Mouse (Mus musculus): Measurements from ENCODE around the gene Susd2.

Gene Susd2

DNA sequence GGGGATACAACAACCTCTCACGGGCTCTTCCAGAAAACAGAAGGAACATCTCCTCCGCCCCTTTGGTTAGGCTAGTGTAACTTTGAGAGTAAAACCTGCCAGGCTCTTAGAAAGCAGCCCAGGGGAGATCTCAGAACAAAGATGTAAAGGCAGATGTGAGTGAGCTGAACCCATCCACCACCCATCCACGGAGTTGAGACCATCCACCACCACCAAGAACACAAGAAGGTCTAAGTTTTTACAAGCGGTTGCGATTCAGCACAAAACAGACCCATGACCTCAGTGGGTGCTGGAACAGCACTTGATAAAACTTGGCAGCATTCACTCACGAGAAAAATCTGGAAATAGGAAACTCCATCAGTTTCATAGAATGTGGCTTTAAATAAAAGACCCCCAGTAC lies 17.9 kb downstream of the Susd2 start:
- no peak for DNase-seq (ENCODE audit: extremely low spot score)

DNA sequence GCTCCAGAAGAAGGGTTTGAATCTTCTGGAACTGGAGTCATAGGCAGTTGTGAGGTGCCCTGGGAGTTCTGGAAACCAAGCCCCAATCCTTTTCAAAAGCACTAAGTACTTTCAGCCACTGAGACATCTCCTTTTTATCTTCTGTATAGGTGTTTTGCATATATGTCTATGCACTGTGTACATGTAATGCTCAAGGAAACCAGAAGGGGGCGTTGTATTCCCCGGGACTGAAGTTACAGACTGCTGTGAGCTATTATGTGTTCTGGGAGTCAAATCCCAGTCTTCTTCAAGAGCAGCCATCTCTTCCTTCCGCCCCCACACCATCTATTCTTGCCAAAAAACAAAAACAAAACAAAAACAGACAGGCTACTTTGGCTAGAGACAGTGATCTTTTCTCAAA lies 23.0 kb downstream of the Susd2 start:
- no peak for DNase-seq (ENCODE audit: extremely low spot score)

DNA sequence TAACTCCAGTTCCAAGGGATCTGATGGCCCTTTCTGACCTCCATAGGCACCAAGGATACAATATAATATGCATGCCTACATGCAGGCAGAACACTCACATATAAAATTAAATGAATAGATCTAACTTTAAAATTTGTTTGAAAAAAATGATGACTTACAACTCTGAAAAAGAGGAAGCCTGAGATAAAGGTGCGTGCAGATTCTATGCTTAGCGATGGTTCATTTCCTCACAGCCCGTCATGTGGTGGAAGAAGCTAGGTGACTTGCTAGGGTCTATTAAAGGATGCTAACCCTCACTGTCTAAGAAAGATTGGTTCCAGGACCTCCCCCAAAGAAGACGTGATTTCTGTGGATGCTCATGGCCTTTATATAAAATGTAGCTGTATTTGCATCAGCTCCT lies 27.8 kb downstream of the Susd2 start:
- DNase-seq (ENCODE audit: extremely low spot score): no peak

DNA sequence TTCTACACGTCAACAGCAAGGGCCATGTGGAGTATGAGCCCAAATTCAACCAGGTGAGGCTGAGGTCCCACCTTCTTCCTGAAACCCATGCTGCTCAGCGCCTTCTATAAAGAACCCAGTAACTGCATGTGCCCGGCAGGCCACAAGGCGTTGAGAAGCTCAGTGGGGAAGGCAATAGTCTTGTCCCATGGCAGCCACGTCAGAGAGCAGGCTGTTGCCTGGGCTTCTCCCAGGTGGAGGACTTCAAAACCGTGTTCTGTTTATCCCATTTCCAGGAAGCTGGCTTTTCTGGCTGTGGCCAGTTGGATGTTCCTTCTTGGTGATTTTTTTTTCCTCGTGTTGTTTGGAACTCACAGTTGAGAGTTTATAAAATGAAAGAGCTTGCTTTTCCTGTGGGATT lies 33.3 kb downstream of the Susd2 start:
- DNase-seq (ENCODE audit: extremely low spot score): no peak

DNA sequence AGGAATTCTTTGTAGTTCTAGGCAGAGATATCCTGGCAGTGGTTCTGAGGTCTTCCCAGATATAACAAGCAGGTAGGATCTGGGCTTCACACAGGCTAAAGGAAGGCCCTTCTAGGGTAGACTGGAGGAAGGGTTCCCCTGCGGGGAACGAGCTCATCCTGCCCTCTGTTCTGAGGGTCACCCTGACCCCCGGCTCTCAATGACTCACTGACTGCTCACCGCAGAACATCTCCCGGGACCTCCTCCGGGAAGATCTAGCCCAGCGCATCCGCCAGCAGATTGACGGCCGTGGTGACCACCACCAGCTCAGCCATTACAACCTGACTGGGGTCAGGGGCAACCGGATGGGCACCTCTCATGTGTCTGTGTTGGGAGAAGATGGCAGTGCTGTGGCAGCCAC lies 34.8 kb downstream of the Susd2 start:
- no peak for DNase-seq (ENCODE audit: extremely low spot score)

DNA sequence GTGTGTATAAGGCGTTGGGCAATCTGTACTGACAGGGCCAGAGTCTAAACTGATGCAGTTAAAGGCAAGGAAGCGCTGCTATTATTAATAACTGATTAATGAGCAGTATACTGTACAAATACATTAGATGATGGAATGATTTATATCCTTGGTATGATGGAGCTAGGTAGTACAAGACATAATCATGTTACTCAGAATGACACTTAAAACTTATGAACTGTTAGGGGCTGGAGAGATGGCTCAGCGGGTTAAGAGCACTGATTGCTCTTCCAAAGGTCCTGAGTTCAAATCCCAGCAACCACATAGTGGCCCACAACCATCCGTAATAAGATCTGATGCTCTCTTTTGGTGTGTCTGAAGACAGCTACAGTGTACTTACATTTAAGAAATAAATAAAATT lies 36.6 kb downstream of the Susd2 start:
- DNase-seq (ENCODE audit: extremely low spot score): no peak

DNA sequence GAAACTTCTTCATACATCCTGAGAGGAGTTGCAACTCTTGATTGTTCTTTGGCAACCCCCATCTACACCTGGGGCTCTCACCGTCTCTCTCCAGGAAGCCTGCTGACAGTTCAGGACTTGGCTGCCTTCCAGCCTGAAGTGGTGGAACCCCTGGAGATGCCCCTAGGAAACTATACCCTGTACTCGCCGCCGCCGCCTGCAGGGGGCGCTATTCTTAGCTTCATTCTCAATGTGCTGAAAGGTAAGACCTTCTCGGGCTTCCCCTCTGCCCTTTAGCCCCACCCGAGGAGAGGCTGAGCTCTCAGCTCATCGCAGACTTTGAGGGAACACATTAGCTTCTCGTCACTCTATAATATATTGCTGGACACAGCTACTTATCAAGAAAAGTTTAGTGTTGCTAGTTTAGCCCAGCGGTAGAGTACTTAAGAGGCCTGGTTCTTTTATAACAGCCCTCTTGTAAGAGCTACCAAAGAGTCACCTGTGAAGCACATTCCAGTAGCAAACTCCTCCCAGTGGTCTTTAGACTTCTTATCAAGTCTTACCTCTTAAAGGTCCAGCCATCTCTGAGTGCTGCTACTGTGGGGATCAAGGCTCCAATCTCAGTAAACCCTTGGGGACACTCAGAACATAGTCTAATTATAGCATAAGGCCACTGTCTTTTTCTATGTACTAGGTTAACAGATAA lies 38.5 kb downstream of the Susd2 start:
- DNase-seq (ENCODE audit: extremely low spot score): no peak

DNA sequence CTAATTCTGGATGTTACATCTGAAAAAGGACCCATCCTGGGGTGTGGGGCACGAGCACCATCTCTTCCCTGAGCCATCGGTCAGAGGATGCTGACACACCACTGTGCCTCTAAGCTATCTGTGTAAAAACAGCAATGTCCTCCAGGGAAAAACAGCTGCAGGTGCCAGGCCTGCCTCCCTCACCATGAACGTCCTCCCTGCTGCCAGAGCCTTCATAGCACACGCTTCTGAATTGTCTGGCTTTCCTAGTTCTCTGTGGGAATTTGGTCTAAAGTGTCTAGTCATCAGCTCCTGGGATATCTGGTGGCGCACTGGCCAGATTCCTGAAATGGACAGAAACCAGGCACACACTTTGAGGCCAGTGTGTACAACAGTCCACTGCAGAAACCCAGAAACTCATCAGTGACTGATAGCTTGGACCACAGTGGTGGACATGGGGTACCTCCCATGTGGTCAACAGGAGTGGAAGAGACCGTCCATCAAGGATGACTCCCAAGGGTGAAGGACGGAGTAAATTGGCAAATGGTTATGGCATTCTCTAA lies 43.5 kb downstream of the Susd2 start:
- no peak for DNase-seq (ENCODE audit: extremely low spot score)

DNA sequence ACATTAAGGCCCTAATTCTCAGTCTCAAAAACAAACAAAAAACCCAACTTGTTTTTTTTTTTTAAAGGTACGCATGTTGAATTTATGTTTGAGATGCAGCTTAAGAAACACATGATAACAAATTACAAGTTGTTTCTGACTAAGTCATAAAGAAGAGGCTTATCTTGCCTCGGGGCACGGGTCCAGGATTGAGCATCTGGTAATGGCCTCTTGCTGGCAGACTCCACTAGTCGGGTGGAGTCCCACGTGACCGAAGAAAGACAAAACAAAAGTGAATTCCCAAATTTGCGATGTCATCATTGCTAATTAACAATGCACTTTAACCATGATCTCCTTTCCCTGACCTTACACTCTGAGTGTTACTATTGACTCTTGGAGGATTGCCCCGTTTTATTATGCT lies 47.8 kb downstream of the Susd2 start:
- no peak for DNase-seq (ENCODE audit: extremely low spot score)

DNA sequence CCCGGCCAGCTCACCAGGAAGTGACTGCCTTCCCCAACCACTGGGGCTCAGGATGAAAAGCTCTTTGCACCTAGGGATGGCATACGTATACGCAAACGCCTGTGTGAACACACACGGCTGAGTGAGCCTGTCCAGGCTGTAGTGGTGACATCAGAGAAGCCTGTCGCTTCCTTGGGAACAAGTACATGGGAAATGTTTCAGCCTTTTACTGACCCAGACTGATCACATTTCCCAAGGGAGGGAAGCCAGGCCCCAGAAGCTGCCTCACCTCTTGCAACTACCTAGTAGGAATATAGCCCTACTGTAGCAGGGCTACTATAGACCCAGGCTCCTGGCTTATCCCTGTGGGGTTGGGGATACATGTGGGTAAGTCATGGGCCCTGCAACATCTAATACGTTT lies 51.2 kb downstream of the Susd2 start:
- no peak for DNase-seq (ENCODE audit: extremely low spot score)

DNA sequence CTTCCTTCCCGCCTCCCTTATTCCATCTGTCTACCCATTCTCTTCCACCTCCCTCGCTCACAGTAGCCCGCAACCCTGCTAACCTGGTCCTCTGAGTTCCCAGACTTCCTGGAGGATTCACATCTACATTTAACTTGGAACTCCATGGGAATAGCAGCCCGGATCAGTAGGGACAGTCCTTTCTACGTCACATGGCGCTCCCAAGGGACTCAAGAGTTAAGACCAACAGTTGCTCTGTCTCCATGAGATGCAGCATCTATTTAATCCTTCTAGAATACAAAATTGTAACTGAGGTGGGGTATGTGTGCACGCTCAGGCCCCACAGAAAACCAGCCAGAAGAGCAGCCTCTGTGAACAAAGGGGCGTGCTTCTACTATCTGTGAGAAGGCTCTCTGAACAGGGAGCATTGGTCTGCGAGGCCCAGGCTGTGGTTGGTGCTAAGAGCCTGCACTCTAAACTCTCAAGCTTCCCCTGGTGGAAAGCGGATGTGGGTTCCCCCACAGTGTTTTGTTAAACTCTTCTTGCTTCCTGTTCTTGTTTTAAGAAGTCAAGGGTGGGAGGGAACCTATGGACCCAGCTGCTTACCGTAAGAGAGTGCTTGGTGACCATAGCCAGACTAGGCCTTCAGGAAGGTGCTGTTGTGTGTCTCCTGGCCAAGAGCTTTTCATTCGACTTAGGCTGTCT lies 52.5 kb downstream of the Susd2 start:
- DNase-seq (ENCODE audit: extremely low spot score): no peak

DNA sequence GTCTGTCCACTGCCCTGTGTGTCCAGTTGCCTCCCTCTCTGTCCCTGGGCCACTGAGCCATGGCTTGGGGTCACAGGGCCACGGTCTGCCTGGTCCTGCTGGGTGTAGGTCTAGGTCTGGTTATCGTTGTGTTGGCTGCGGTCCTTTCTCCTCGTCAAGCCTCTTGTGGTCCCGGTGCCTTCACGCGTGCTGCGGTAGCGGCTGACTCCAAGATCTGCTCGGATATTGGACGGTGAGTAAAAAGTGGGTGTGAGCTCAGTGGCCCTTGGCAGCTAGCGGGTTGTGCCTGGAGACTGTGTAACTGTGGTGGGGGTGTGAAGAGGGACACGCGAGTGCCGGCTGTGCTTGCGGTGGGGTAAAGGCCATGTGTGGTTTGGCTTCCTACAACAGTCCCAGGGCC lies 54.2 kb downstream of the Susd2 start:
- no peak for DNase-seq (ENCODE audit: extremely low spot score)

DNA sequence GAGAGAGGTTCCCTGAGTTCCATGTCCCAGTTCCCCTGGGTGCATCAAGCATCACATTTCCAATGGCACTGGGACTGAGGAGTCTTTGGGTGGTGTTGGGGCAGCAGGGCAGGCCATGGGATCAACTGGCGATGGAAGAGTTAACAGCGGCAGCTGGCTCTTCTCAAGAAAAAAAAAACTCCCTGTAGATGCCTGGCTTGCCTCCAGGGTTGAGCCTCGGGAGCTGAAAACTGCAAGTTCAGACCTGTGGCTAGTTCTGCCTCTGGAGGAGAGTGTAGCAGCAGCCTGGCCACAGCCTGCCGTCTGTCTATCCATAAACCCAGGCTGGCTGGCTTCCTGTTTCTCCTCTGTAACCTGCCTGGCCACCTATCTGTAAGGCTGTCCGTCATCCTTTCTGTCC lies 54.7 kb downstream of the Susd2 start, which contains the start of gene Ggt5:
TSS of gene Ggt5 (plus strand) at position 212 of the 400 bp plus-strand sequence.
- no peak for DNase-seq (ENCODE audit: extremely low spot score)

DNA sequence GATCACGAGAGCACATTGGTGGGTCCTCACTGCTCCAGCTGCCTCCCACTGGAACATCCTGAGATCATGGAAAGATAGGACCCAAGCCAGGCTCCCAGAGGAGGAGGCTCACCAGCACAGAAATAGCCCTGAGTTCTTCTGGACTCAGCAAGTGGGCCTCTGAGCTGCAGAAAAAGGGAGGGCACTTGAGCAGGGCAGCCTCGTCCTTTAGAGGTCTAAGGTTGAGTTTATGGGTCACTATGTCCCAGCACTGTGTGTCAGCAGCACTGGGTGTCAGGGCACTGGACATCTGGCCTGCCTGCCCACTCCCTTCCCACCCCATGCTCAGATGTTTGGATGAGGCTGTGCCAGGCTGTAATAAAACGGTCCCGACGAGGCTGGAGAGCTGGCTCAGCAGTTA lies 55.5 kb downstream of the Susd2 start:
- no peak for DNase-seq (ENCODE audit: extremely low spot score)

DNA sequence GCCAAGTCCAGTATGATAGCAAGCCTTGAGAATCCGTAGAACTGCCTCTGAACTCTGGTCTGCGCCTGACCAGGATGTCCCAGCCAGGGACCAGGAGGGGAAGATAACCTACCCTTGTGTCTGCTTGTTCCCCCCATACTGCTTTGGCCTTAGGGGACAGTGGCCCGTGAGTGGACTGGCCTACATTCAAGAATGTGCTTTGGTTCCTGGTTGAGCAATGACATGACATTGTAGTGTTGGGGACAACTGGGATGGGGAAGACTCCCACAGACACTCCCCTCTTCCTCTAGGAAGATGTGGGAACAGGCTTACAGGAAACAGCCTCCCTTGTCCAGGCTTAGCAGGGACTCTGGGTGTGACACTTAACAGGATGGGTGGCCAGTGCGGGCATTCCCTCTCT lies 56.0 kb downstream of the Susd2 start:
- DNase-seq (ENCODE audit: extremely low spot score): no peak

Measured in embryo, embryonic 9.5 days (tissue).